ENCODE assay signal across 16 mouse cellular contexts in genomic region chr9:66625974-66626530, GRCm38 (mm10). TPM values are rescaled to one million over a fixed set of nuclear protein-coding genes. Genes with fewer than 3 reads are reported as not detected.
A peak's percentile ranks its signal among the peaks of the same experiment; 100 is the strongest.
DNase-seq lines count a peak whose midpoint lies in the region; ATAC-seq and TF ChIP-seq lines count a peak whose summit lies in the region.
"Had no signal": no experiment of that assay in that cellular context is flagged by ENCODE, and none has a peak within 500 bp of the region (broad histone marks: within the 10 kb centered on the region; RNA-seq: fewer than 3 reads in every experiment).

No protein-coding gene starts in this region.

- no peak for TF ChIP-seq CTCF in cerebellum, adult 2 months (IDR thresholded peaks at IDR 0.05; ENCODE audit: borderline replicate concordance, insufficient read depth, low read depth, low read length)

- WGBS in liver, embryonic 15.5 days (ENCODE audit: insufficient replicate concordance) = 66% methylated on average over 4 of the region's 4 CpGs
- WGBS in cerebellum, adult 2 months = 89% methylated on average over 4 of the region's 4 CpGs

- no peak overlapping the region for H3K4me2 ChIP-seq in liver, embryonic 15.5 days
- H3K4me2 ChIP-seq: forebrain, embryonic 15.5 days; heart, embryonic 13.5 days had no signal

- peaks cover 20% of the 10 kb centered on the region for H3K4me1 ChIP-seq in liver, embryonic 15.5 days (replicated peaks)
- no peaks in the 10 kb centered on the region; the same call in 1 of the 2 replicates for H3K4me1 ChIP-seq in cerebellum, adult 2 months (ENCODE audit: control insufficient read depth, insufficient read depth, low read length)
- H3K4me1 ChIP-seq: forebrain, embryonic 15.5 days had no signal

- no peak overlapping the region for H3K4me3 ChIP-seq in liver, embryonic 15.5 days (replicated peaks)
- H3K4me3 ChIP-seq in cerebellum, adult 2 months (replicated peaks; ENCODE audit: insufficient read depth, low read depth, low read length) = no peak overlapping the region
- H3K4me3 ChIP-seq: embryonic facial prominence, embryonic 10.5 days; erythroblast, embryonic 14.5 days; forebrain, embryonic 15.5 days; heart, embryonic 13.5 days; midbrain, embryonic 10.5 days had no signal

- no peak for TF ChIP-seq POLR2A in cerebellum, adult 2 months (IDR thresholded peaks at IDR 0.05; ENCODE audit: borderline replicate concordance, insufficient read depth, low read length)

- DNase-seq in heart, adult 11 months = peak; percentile 88
- DNase-seq in heart, postnatal 10 days = no peak
- peak; percentile 33 for DNase-seq in lung, postnatal 10 days
- peak; percentile 50 for DNase-seq in yolk sac, embryonic 10.5 days (ENCODE audit: low spot score)
- DNase-seq in embryo, embryonic 11 days = no peak
- no peak for DNase-seq in cerebellum, adult 2 months
- no peak for DNase-seq in heart, adult 8-10 months (ENCODE audit: low spot score)
- DNase-seq: cerebellum, postnatal 25 days; heart, postnatal 4 days had no signal

- peak overlapping the region; percentile 39; the same call in 1 of the 2 replicates for H3K27ac ChIP-seq in liver, embryonic 15.5 days (replicated peaks)
- no peak overlapping the region for H3K27ac ChIP-seq in cerebellum, adult 2 months (ENCODE audit: insufficient read depth, low read length)
- H3K27ac ChIP-seq: embryonic facial prominence, embryonic 10.5 days; forebrain, embryonic 15.5 days had no signal

- peak; percentile 63 for ATAC-seq in liver, embryonic 15.5 days (ENCODE audit: insufficient read depth)
- ATAC-seq: forebrain, embryonic 15.5 days; hindbrain, embryonic 16.5 days had no signal

- H3K9me3 ChIP-seq in liver, embryonic 15.5 days (replicated peaks) = no peaks in the 10 kb centered on the region
- H3K9me3 ChIP-seq: embryonic facial prominence, embryonic 10.5 days; forebrain, embryonic 15.5 days; heart, embryonic 13.5 days; midbrain, embryonic 10.5 days had no signal

- no peaks in the 10 kb centered on the region for H3K36me3 ChIP-seq in liver, embryonic 15.5 days (replicated peaks)
- H3K36me3 ChIP-seq: embryonic facial prominence, embryonic 10.5 days; forebrain, embryonic 15.5 days; heart, embryonic 13.5 days; midbrain, embryonic 10.5 days had no signal

- H3K9ac ChIP-seq in liver, embryonic 15.5 days = no peak overlapping the region
- H3K9ac ChIP-seq: forebrain, embryonic 15.5 days; heart, embryonic 13.5 days had no signal

- H3K27me3 ChIP-seq in liver, embryonic 15.5 days = no peaks in the 10 kb centered on the region
- H3K27me3 ChIP-seq in cerebellum, adult 2 months (ENCODE audit: control insufficient read depth, insufficient read depth, low read length) = no peaks in the 10 kb centered on the region
- H3K27me3 ChIP-seq: forebrain, embryonic 15.5 days; heart, embryonic 13.5 days had no signal

- intact Hi-C loops in heart, postnatal 10 days (cut with DNase I) = no loop called here

RNA-seq across cellular contexts. Expression of gene Usp3, which starts 33.1 kb away (rescaled TPM):
- 10 to 100 TPM; 29.8 to 33.9 TPM for total RNA-seq in heart, postnatal 10 days (2021)
- polyA plus RNA-seq in liver, embryonic 15.5 days (2015; fragmentation: Nextera tagmentation; extraction: Ambion mirVana) = 13.1 and 13.4 TPM in 2 replicates
- 89.3 and 97.0 TPM in 2 replicates for polyA plus RNA-seq in cerebellum, adult 2 months (2012; rRNA removed)
- 10 to 100 TPM; 19.8 to 26.5 (median 21.9) TPM for total RNA-seq in heart, adult 8-10 months (2022)

Comparison
In these comparisons a context has a peak if more than half of its experiments do, and no peak if none do; other contexts are left out.
1. DNase-seq: peak in heart, adult 11 months (single experiment), lung, postnatal 10 days (single experiment) and yolk sac, embryonic 10.5 days (single experiment); none in heart, postnatal 10 days (0 of 2), embryo, embryonic 11 days (single experiment), cerebellum, adult 2 months (0 of 2) and heart, adult 8-10 months (single experiment).